Mouse (Mus musculus) hindbrain, embryonic 14.5 days (tissue): ENCODE results near the gene Cluap1. TPM values are rescaled to one million over a fixed set of nuclear protein-coding genes. Genes with fewer than 3 reads are reported as not detected.

ENCODE experiments used
- ATAC-seq: fragments of 200-750 bp; cut with Nextera tagmentation; 2 replicates; pipeline ENCODE4 v1.8.0; 2017; ENCODE audit warnings: moderate number of reproducible peaks, mild to moderate bottlenecking, moderate TSS enrichment, moderate library complexity; ENCODE audit not compliant: low FRiP score
- DNase-seq: peaks from one replicate; pipeline ENCODE4 v3.0.0-alpha.2; 2015; ENCODE audit warnings: low spot score
- H3K27ac ChIP-seq: fragments of 300-500 bp; sonication (generic); 2 replicates; pipeline ENCODE4 v1.5.1; 2014; ENCODE audit warnings: mild to moderate bottlenecking, moderate library complexity
- H3K27me3 ChIP-seq: fragments of 300-500 bp; sonication (generic); 2 replicates; pipeline ENCODE4 v1.6.1; 2014; ENCODE audit warnings: mild to moderate bottlenecking, low read length, mixed read lengths; ENCODE audit not compliant: control insufficient read depth, insufficient read depth
- H3K36me3 ChIP-seq: fragments of 300-500 bp; sonication (generic); replicated peaks from 2 replicates; pipeline ENCODE4 v1.6.1; 2014; ENCODE audit not compliant: control insufficient read depth, insufficient read depth
- H3K4me1 ChIP-seq: fragments of 300-500 bp; sonication (generic); replicated peaks from 2 replicates; pipeline ENCODE4 v1.6.1; 2014; ENCODE audit warnings: antibody characterized with exemption, low read length, mixed read lengths; ENCODE audit not compliant: control insufficient read depth, insufficient read depth
- H3K4me2 ChIP-seq: fragments of 300-500 bp; sonication (generic); replicated peaks from 2 replicates; pipeline ENCODE4 v1.6.1; 2014; ENCODE audit warnings: mild to moderate bottlenecking, moderate library complexity
- H3K4me3 ChIP-seq: fragments of 300-500 bp; sonication (generic); replicated peaks from 2 replicates; pipeline ENCODE4 v1.5.1; 2014; ENCODE audit warnings: mild to moderate bottlenecking, low read length
- H3K9ac ChIP-seq: fragments of 300-500 bp; sonication (generic); 2 replicates; pipeline ENCODE4 v1.6.1; 2014
- H3K9me3 ChIP-seq: fragments of 300-500 bp; sonication (generic); 2 replicates; pipeline ENCODE4 v1.6.1; 2016; ENCODE audit warnings: low read length; ENCODE audit not compliant: control insufficient read depth
- WGBS: fragments of 180-500 bp; shearing (Covaris S2); extraction: QIAGEN DNeasy Blood & Tissue Kit; methylation state at CpG from one replicate; pipeline ENCODE4 v1.1.7; 2014; 5-methylcytosine and 5-hydroxymethylcytosine counted together
- microRNA-seq: library from miRNA; unstranded; fragments of <30 nt; microRNA quantifications from one replicate; pipeline ENCODE4, GENCODE M21; 2016
- polyA plus RNA-seq: library from polyadenylated mRNA; unstranded; fragments of >200 nt; fragmentation: Nextera tagmentation; extraction: Ambion mirVana; gene quantifications from 2 replicates; pipeline ENCODE4 v1.2.1, GENCODE M21; 2014

The Cluap1 gene
- polyA plus RNA-seq, 1 experiment from 2014 or later: 40.8 TPM

DNA sequence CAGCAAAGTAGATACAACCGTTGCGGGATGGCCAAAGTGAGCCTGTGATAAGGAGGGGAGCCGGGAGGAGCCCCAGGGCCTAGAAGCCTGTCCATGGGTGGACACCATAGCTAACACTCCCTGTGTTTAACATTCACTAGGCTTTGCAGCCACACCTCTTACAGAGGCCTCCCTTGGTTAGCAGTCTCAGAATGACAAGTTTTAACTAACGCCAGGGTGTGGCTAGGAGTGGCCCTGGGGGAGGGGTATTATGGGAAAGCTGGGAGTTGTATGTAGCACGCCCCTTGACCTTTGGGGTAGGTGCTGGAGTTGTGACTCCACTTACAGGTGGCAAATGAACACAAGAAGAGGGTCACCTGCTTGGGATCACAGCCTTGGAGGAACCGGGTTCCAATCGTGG is 67.1 kb downstream of the Cluap1 start:
- WGBS: 91% methylated on average over 7 of the region's 7 CpGs
- DNase-seq (no peak), ATAC-seq (no peak; the same call in 1 of the 2 replicates)
- Histone ChIP-seq H3K4me2 (no peak overlapping the region), H3K4me1 (no peaks in the 10 kb centered on the region), H3K27ac (no peak overlapping the region), H3K9ac (no peak overlapping the region), H3K4me3 (no peak overlapping the region), H3K36me3 (peaks cover 32% of the 10 kb centered on the region), H3K9me3 (no peaks in the 10 kb centered on the region), H3K27me3 (no peaks in the 10 kb centered on the region)

DNA sequence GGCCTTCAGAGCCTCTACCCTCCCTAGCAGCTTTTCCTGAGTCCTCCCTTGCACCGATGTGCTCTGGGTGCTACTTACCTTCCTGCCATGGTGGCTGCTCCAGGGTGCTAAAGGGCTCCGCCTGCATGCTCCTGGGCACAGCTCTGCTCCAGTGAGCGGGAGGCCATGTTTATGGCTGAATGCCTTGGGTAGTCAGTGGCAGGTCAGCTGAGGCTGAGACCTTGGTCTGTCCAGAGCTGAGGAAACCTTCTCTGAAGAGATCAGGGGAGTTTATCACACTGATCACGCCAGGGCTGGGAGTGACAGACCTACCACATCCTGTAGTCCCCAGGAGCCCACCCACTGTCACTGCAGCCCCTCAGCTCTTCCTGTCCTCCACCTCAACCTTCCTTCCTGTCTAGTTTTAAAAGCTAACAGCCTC is 67.7 kb downstream of the Cluap1 start, which contains the start of gene Nlrc3:
Gene Nlrc3, minus strand, starts transcription at position 382 of the 421 bp plus-strand sequence.
- H3K36me3 ChIP-seq: peaks cover 38% of the 10 kb centered on the region
- no peaks in the 10 kb centered on the region for H3K9me3 ChIP-seq
- H3K4me1 ChIP-seq: no peaks in the 10 kb centered on the region
- H3K9ac ChIP-seq: no peak within 1 kb of the TSS
- no peaks in the 10 kb centered on the region for H3K27me3 ChIP-seq
- no peak for DNase-seq
- H3K27ac ChIP-seq: no peak within 1 kb of the TSS
- H3K4me2 ChIP-seq: no peak within 1 kb of the TSS
- H3K4me3 ChIP-seq: no peak within 1 kb of the TSS
- WGBS: 82% methylated on average over 4 of the region's 4 CpGs
- no peak for ATAC-seq

DNA sequence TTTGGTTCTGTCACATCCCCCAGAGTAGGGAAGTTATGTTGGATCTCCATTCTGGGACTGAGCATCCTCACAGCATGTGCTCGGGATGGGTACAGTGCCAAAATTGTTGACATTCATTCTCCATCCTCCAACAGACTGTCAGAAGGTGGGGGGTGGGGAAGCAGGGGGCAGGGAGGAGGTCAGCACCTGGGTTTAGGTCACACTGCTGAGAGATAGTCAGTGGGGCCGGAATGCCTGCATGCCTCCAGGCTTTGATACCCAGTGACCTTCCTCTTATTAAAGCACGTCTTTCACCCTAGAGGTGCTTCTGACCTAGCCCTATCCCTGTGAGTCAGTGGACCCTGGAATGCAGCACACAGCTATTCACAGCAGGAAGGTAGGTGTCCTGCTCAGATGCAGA is 68.1 kb downstream of the Cluap1 start:
- ATAC-seq (no peak), DNase-seq (no peak)
- no peak overlapping the region for H3K27ac ChIP-seq
- H3K4me3 ChIP-seq: no peak overlapping the region
- 43% methylated on average over 3 of the region's 3 CpGs for WGBS
- peaks cover 42% of the 10 kb centered on the region for H3K36me3 ChIP-seq
- H3K27me3 ChIP-seq: no peaks in the 10 kb centered on the region
- no peaks in the 10 kb centered on the region for H3K4me1 ChIP-seq
- no peak overlapping the region for H3K4me2 ChIP-seq
- no peak overlapping the region for H3K9ac ChIP-seq
- H3K9me3 ChIP-seq: no peaks in the 10 kb centered on the region

DNA sequence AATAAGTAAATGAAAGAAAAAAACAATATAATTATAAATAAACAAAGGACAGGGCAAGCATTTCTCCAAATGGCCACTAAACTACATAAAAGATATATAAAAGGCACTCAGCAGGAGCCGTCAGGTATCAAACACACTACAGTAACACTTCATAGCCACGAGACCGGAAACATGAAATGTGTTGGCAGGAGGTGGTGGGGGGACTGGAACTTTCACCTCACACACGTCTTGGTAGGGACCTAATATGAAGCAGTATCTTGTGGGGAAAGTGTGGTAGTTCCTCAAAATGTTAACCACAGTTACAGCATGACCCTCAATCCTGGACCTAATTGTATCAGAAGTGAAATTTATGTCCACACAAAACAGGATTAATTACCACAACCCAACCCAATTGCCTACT is 73.6 kb downstream of the Cluap1 start:
- Histone ChIP-seq H3K4me1 (no peaks in the 10 kb centered on the region), H3K9ac (no peak overlapping the region), H3K27ac (no peak overlapping the region), H3K4me2 (no peak overlapping the region), H3K9me3 (no peaks in the 10 kb centered on the region), H3K36me3 (peaks cover 97% of the 10 kb centered on the region), H3K4me3 (no peak overlapping the region), H3K27me3 (no peaks in the 10 kb centered on the region)
- no peak for ATAC-seq
- no peak for DNase-seq
- WGBS: 95% methylated on average over 4 of the region's 4 CpGs

DNA sequence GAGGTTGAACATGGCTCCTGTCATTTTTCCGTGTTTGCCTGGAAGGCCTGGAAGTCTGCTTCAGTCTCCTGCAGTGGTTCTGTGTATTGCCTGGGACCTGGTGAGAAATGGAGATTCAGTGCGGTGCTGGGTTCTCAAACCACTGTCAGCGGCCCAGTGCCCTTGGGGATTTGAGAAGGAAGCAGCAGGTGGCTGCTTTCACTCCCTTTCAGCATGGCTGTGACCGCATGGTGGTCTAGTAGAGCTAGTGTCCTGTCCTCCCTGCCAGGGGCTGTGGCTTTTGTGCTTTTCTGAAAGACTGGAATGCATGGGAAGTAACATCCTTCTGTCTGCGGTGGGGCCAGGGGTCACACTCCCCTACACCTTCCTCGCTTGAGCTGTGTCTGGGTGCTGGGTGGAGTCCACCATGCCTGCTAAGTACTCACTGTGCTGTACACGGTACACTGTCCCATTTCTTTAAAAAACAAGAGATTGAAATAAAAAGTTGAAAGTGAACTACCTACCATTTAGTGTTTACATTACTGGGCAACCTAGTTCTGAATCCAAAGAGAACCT is 74.6 kb downstream of the Cluap1 start:
- Histone ChIP-seq H3K4me3 (no peak overlapping the region), H3K36me3 (peaks cover 100% of the 10 kb centered on the region), H3K27ac (no peak overlapping the region), H3K9ac (no peak overlapping the region), H3K27me3 (no peaks in the 10 kb centered on the region), H3K9me3 (no peaks in the 10 kb centered on the region), H3K4me1 (no peaks in the 10 kb centered on the region), H3K4me2 (no peak overlapping the region)
- ATAC-seq: no peak
- WGBS: 40% methylated on average over 7 of the region's 7 CpGs
- no peak for DNase-seq

DNA sequence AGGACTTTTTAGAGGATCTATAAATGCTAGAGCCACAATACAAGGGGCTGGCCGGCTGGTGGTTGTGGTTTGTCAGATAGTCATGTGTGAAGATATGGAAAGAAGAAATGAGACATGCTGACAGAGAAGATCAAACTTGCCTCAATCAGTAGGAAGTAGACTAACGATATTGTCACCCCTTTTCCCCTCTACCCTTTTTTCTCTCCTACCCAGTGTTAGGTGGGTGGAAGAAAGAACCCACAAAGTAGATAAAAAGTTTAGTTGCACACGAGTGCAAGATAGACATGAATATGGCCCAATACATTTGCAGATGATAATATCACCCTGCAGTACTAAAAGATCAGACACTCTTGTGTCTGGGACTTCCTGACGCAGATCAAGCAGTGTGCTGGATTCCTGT is 79.8 kb downstream of the Cluap1 start:
- no peak for DNase-seq
- H3K4me1 ChIP-seq: no peaks in the 10 kb centered on the region

More for the DNA sequence above, 79.8 kb downstream of the Cluap1 start:
- H3K4me2 ChIP-seq: no peak overlapping the region
- no peak overlapping the region for H3K4me3 ChIP-seq
- no peak overlapping the region for H3K27ac ChIP-seq
- no peaks in the 10 kb centered on the region for H3K9me3 ChIP-seq
- WGBS: 94% methylated on average over 4 of the region's 4 CpGs
- no peak overlapping the region for H3K9ac ChIP-seq
- no peak for ATAC-seq
- H3K27me3 ChIP-seq: no peaks in the 10 kb centered on the region
- H3K36me3 ChIP-seq: peaks cover 99% of the 10 kb centered on the region

Small RNA genes within 50 kb of the gene (microRNA-seq; reads per million reads assigned to microRNA genes)
- gene Gm23493: not detected

Other genes with a start within 250 kb of the Cluap1 start
- gene Mefv, start 190.7 kb upstream of the Cluap1 start, polyA plus RNA-seq: not detected in 2 replicates
- gene Zfp263, start 164.7 kb upstream of the Cluap1 start, polyA plus RNA-seq: 27.9 and 30.8 TPM in 2 replicates
- gene Olfr15, start 77.9 kb upstream of the Cluap1 start, polyA plus RNA-seq: not detected in 2 replicates
- 2.9 TPM in 2 replicates for gene Zfp174, start 61.5 kb upstream of the Cluap1 start, polyA plus RNA-seq
- gene Naa60, start 36.4 kb upstream of the Cluap1 start, polyA plus RNA-seq: 97.0 and 104 TPM in 2 replicates
- gene Zfp597, start 24.2 kb upstream of the Cluap1 start, polyA plus RNA-seq: 19.5 and 21.2 TPM in 2 replicates
- 2.8 and 5.2 TPM in 2 replicates for gene Gm20695, start 24.2 kb upstream of the Cluap1 start, polyA plus RNA-seq
- 11.2 and 11.4 TPM in 2 replicates for gene 1700037C18Rik, start 112 bp upstream of the Cluap1 start, polyA plus RNA-seq
- gene Nlrc3, start 67.8 kb downstream of the Cluap1 start, polyA plus RNA-seq: 1.0 and 1.4 TPM in 2 replicates
- gene Slx4, start 95.0 kb downstream of the Cluap1 start, polyA plus RNA-seq: 35.3 and 36.9 TPM in 2 replicates
- 6.3 and 6.8 TPM in 2 replicates for gene Dnase1, start 128.1 kb downstream of the Cluap1 start, polyA plus RNA-seq
- 47.9 and 54.4 TPM in 2 replicates for gene Trap1, start 169.0 kb downstream of the Cluap1 start, polyA plus RNA-seq